Mouse (Mus musculus): ENCODE data around the gene Wnt10a. TPM values are rescaled to one million over a fixed set of nuclear protein-coding genes. Genes with fewer than 3 reads are reported as not detected.

Gene Wnt10a
- total and polyA plus RNA-seq, 2 experiments from 2014 or later: 0.10 to 0.82 TPM

DNA sequence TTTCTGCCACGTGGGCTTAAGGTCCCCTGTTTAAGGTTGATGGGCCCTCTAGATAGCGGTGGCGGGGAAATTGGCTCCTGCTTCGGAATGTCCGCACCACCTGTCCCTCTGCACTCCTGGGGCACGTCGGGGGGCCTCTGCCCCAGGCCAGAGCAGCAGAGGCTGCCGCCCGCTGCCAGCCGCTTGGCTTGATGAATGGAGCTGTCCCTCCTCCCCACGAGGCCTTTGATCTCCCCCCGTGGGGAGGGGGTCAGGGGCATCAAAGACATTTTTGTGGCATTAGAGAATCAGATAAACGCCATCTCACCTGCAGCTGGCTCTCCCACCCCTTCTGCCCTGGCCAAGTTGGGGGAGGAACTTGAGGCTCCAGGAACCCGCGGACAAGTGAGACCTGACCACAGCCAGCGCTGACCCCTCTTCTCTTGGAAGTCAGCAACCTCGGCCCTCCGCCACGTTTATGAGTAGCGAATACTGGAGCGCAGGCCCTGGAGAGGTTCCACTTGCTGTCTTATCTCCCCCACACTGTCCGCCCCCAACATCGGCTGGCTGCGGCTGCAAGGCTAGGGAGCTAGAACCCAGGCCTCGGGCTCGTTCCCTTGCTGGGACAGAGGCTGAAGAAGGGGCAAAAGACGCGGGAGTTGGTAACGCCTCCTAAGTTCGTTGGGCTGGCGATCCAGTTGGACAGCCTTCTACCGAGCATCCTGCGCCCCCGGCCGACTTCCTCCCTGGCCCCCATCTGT, 20.4 kb upstream of the Wnt10a start:
- peak overlapping the region; percentile 93 for H3K4me2 ChIP-seq (ENCODE audit: low read depth, low read length, poor library complexity, severe bottlenecking)
- ATAC-seq (ENCODE audit: low FRiP score): no peak
- H3K9ac ChIP-seq (replicated peaks; ENCODE audit: low read length, poor library complexity, severe bottlenecking): 0 out of 2 replicates have a peak overlapping the region, but pooled peaks have one; percentile 19
- no peak for DNase-seq (ENCODE audit: low spot score)
- H3K4me1 ChIP-seq (ENCODE audit: insufficient read depth, low read length): 0 out of 2 replicates have a peak, but pooled peaks cover 3% of the 10 kb centered on the region
- no peaks in the 10 kb centered on the region for H3K36me3 ChIP-seq (ENCODE audit: insufficient read depth, low read length)
- no peak overlapping the region for H3K27ac ChIP-seq (ENCODE audit: low read depth, low read length)
- 2% methylated on average over 35 of the region's 35 CpGs for WGBS
- peak overlapping the region; percentile 42 for H3K4me3 ChIP-seq (ENCODE audit: low read depth, low read length)
- H3K9me3 ChIP-seq (ENCODE audit: low read length): no peaks in the 10 kb centered on the region
- peaks cover 50% of the 10 kb centered on the region for H3K27me3 ChIP-seq (ENCODE audit: insufficient read depth, low read length)
- TF ChIP-seq CTCF (IDR thresholded peaks at IDR 0.05): no peak

DNA sequence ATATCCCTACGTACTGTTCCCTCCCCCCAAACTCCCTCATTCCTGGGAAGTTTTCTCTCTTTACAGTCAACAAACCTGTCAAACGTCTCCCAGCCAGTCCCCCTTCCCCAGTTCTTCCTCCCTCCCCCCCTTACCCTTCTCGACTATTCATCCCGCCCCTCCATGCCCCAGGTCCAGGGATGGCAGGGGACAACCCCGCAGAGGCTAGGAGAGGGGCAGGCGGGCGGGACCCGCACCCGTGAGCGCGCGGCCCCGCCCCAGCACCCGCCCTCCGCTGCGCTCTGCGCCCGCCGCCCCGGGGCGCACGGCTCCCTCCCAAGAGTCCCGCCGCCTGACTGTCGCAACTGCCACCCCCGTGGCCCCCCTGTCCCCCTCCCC, 19.9 kb upstream of the Wnt10a start:
- DNase-seq (ENCODE audit: low spot score): no peak
- ATAC-seq (ENCODE audit: low FRiP score): peak; percentile 36; the same call in 1 of the 2 replicates
- H3K4me2 ChIP-seq (ENCODE audit: low read depth, low read length, poor library complexity, severe bottlenecking): peak overlapping the region; percentile 93
- no peak for TF ChIP-seq CTCF (IDR thresholded peaks at IDR 0.05)
- WGBS: 0% methylated on average over 19 of the region's 26 CpGs
- H3K27me3 ChIP-seq (ENCODE audit: insufficient read depth, low read length): peaks cover 50% of the 10 kb centered on the region
- H3K36me3 ChIP-seq (ENCODE audit: insufficient read depth, low read length): no peaks in the 10 kb centered on the region
- no peak overlapping the region for H3K27ac ChIP-seq (ENCODE audit: low read depth, low read length)
- no peaks in the 10 kb centered on the region for H3K9me3 ChIP-seq (ENCODE audit: low read length)
- peak overlapping the region; percentile 42 for H3K4me3 ChIP-seq (ENCODE audit: low read depth, low read length)
- H3K4me1 ChIP-seq (ENCODE audit: insufficient read depth, low read length): 0 out of 2 replicates have a peak, but pooled peaks cover 3% of the 10 kb centered on the region
- 0 out of 2 replicates have a peak overlapping the region, but pooled peaks have one; percentile 19 for H3K9ac ChIP-seq (replicated peaks; ENCODE audit: low read length, poor library complexity, severe bottlenecking)

GRCm38 (mm10) chr1:74771845-74771930, 19.6 kb upstream of the Wnt10a start, which contains the start of gene Wnt6:
Gene Wnt6 (plus strand): TSS chr1:74771892.
- H3K4me1 ChIP-seq (ENCODE audit: insufficient read depth, low read length): 0 out of 2 replicates have a peak, but pooled peaks cover 3% of the 10 kb centered on the region
- H3K9ac ChIP-seq (replicated peaks; ENCODE audit: low read length, poor library complexity, severe bottlenecking): 0 out of 2 replicates have a peak within 1 kb of the TSS, but pooled peaks have one; percentile 19
- peak within 1 kb of the TSS; percentile 42 for H3K4me3 ChIP-seq (ENCODE audit: low read depth, low read length)
- H3K36me3 ChIP-seq (ENCODE audit: insufficient read depth, low read length): no peaks in the 10 kb centered on the region
- no peaks in the 10 kb centered on the region for H3K9me3 ChIP-seq (ENCODE audit: low read length)
- no peak within 1 kb of the TSS for H3K27ac ChIP-seq (ENCODE audit: low read depth, low read length)
- no peak for TF ChIP-seq CTCF (IDR thresholded peaks at IDR 0.05)
- no peak for ATAC-seq (ENCODE audit: low FRiP score)
- DNase-seq (ENCODE audit: low spot score): no peak
- 0% methylated on average over 3 of the region's 8 CpGs for WGBS
- peaks cover 50% of the 10 kb centered on the region for H3K27me3 ChIP-seq (ENCODE audit: insufficient read depth, low read length)
- peak within 1 kb of the TSS; percentile 93 for H3K4me2 ChIP-seq (ENCODE audit: low read depth, low read length, poor library complexity, severe bottlenecking)

GRCm38 (mm10) chr1:74771931-74772620, 19.2 kb upstream of the Wnt10a start:
- no peak for DNase-seq (ENCODE audit: low spot score)
- no peak overlapping the region for H3K27ac ChIP-seq (ENCODE audit: low read depth, low read length)
- TF ChIP-seq CTCF (IDR thresholded peaks at IDR 0.05): no peak
- no peaks in the 10 kb centered on the region for H3K9me3 ChIP-seq (ENCODE audit: low read length)
- under 1% methylated on average over 46 of the region's 51 CpGs for WGBS
- H3K4me2 ChIP-seq (ENCODE audit: low read depth, low read length, poor library complexity, severe bottlenecking): peak overlapping the region; percentile 93
- peak overlapping the region; percentile 42 for H3K4me3 ChIP-seq (ENCODE audit: low read depth, low read length)
- ATAC-seq (ENCODE audit: low FRiP score): no peak
- H3K9ac ChIP-seq (replicated peaks; ENCODE audit: low read length, poor library complexity, severe bottlenecking): 0 out of 2 replicates have a peak overlapping the region, but pooled peaks have one; percentile 19
- 0 out of 2 replicates have a peak, but pooled peaks cover 3% of the 10 kb centered on the region for H3K4me1 ChIP-seq (ENCODE audit: insufficient read depth, low read length)
- H3K27me3 ChIP-seq (ENCODE audit: insufficient read depth, low read length): peaks cover 50% of the 10 kb centered on the region
- no peaks in the 10 kb centered on the region for H3K36me3 ChIP-seq (ENCODE audit: insufficient read depth, low read length)

DNA sequence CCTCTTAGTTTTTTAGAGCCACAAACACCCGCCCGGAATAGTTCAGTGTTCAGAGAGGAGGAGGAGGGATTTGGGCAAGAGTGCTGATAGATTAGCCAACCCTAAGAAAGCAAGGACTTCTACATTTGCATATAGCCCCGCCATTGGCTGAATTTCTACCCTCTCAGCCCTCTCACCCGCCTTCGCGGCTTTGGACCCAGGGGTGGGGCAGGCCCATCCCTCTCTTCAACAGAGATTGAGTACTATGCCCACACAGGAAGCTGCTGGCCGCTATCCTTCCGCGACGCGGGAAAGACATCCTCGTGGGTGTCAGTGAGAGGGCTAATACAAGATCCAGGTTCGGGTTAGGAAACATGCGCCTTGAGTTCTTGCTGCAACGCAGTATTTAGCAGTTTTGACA, 18.2 kb upstream of the Wnt10a start:
- Histone ChIP-seq H3K9ac (replicated peaks; ENCODE audit: low read length, poor library complexity, severe bottlenecking) (no peak overlapping the region), H3K27ac (ENCODE audit: low read depth, low read length) (no peak overlapping the region), H3K4me3 (ENCODE audit: low read depth, low read length) (peak overlapping the region; percentile 16; the same call in 1 of the 2 replicates), H3K36me3 (ENCODE audit: insufficient read depth, low read length) (no peaks in the 10 kb centered on the region), H3K27me3 (ENCODE audit: insufficient read depth, low read length) (peaks cover 50% of the 10 kb centered on the region), H3K4me1 (ENCODE audit: insufficient read depth, low read length) (0 out of 2 replicates have a peak, but pooled peaks cover 3% of the 10 kb centered on the region), H3K9me3 (ENCODE audit: low read length) (no peaks in the 10 kb centered on the region), H3K4me2 (ENCODE audit: low read depth, low read length, poor library complexity, severe bottlenecking) (peak overlapping the region; percentile 38)
- DNase-seq (ENCODE audit: low spot score) (peak; percentile 80), ATAC-seq (ENCODE audit: low FRiP score) (no peak; the same call in 1 of the 2 replicates)
- WGBS: 2% methylated on average over 15 of the region's 15 CpGs
- TF ChIP-seq CTCF (IDR thresholded peaks at IDR 0.05): no peak

DNA sequence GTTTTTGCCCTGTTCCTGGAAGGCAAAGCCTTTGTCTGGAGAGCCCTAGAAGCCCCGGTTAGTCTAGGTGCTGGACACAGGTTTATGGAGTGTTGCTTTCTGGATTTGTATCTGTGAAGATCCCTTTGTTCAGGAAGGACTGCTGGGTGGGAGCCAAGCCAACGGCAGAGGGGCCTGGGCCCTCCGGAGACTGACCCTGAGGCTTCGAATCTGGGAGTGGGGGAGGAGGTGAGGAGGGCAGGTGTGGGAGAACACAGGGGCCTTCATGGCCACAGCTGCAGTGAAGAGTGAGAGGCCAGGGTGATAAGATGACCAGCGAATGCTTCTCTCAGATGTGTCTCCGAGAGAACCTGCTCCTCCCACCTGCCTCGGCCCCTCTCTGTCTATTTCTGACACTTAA, 17.3 kb upstream of the Wnt10a start:
- H3K27ac ChIP-seq (ENCODE audit: low read depth, low read length): no peak overlapping the region
- DNase-seq (ENCODE audit: low spot score): no peak
- no peak overlapping the region for H3K4me2 ChIP-seq (ENCODE audit: low read depth, low read length, poor library complexity, severe bottlenecking)
- 0 out of 2 replicates have a peak, but pooled peaks cover 3% of the 10 kb centered on the region for H3K4me1 ChIP-seq (ENCODE audit: insufficient read depth, low read length)
- WGBS: 14% methylated on average over 7 of the region's 7 CpGs
- ATAC-seq (ENCODE audit: low FRiP score): no peak
- no peak overlapping the region for H3K9ac ChIP-seq (replicated peaks; ENCODE audit: low read length, poor library complexity, severe bottlenecking)
- no peak overlapping the region for H3K4me3 ChIP-seq (ENCODE audit: low read depth, low read length)
- no peak for TF ChIP-seq CTCF (IDR thresholded peaks at IDR 0.05)
- H3K9me3 ChIP-seq (ENCODE audit: low read length): no peaks in the 10 kb centered on the region
- peaks cover 51% of the 10 kb centered on the region for H3K27me3 ChIP-seq (ENCODE audit: insufficient read depth, low read length)
- H3K36me3 ChIP-seq (ENCODE audit: insufficient read depth, low read length): no peaks in the 10 kb centered on the region
